Mouse (Mus musculus): ENCODE measurements around the gene Sod3. TPM values are rescaled to one million over a fixed set of nuclear protein-coding genes. Genes with fewer than 3 reads are reported as not detected.

The Sod3 gene
- total RNA-seq (2014; fragmentation: Nextera tagmentation) (not detected in 2 replicates), total RNA-seq (2017) (0.05 and 0.06 TPM in 2 replicates), polyA plus RNA-seq (2012) (not detected in 2 replicates)

GRCm38 (mm10) chr5:52363468-52364150, at the start of gene Sod3:
Gene Sod3 (plus strand): TSS chr5:52363791.
- ATAC-seq (ENCODE audit: extremely low read depth, insufficient number of reproducible peaks, low FRiP score, poor library complexity, severe bottlenecking) = no peak
- TF ChIP-seq TAL1 (conservative IDR thresholded peaks at IDR 0.05; ENCODE audit: low read depth, low read length) (no peak), GATA1 (IDR thresholded peaks at IDR 0.05; ENCODE audit: borderline replicate concordance, low read length) (no peak), GATA2 (IDR thresholded peaks at IDR 0.05; ENCODE audit: borderline replicate concordance, low read depth, low read length) (no peak), CTCF (IDR thresholded peaks at IDR 0.05; ENCODE audit: low read depth, low read length) (no peak), POLR2AphosphoS5 (IDR thresholded peaks at IDR 0.05; ENCODE audit: insufficient replicate concordance, low read depth, low read length) (no peak)
- no peak for DNase-seq (ENCODE audit: low spot score)
- H3K4me1 ChIP-seq (ENCODE audit: insufficient read depth, low read depth, low read length) = no peaks in the 10 kb centered on the region
- no peaks in the 10 kb centered on the region for H3K27me3 ChIP-seq (ENCODE audit: insufficient read depth, low read length)
- no peak within 1 kb of the TSS for H3K4me3 ChIP-seq (ENCODE audit: low read depth, low read length)
- H3K36me3 ChIP-seq (replicated peaks) = no peaks in the 10 kb centered on the region
- H3K9me3 ChIP-seq (replicated peaks) = peaks cover 44% of the 10 kb centered on the region

DNA sequence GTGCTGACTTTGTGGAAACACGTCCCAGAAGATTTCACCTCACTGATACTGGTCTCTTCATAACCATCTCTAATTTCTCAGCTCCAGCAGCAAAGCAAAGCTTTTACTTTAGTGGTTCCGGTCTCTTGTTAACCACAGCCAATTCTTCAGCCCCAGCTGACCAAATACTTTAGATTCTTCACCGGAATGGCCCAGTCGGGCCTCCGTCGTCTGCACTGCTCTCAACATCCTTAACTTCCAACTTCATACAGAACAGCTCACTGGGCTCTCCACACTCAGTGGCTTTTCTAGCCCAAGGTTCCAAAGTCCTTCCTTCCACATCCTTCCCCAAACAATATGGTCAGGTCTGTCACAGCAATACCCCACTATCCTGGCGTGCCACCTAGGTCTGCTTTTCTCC, 46.7 kb upstream of the Sod3 start:
- ATAC-seq (ENCODE audit: extremely low read depth, insufficient number of reproducible peaks, low FRiP score, poor library complexity, severe bottlenecking) = no peak
- no peak for DNase-seq (ENCODE audit: low spot score)
- H3K9me3 ChIP-seq (replicated peaks) = peaks cover 8% of the 10 kb centered on the region
- H3K36me3 ChIP-seq (replicated peaks) = no peaks in the 10 kb centered on the region
- no peaks in the 10 kb centered on the region for H3K4me1 ChIP-seq (ENCODE audit: insufficient read depth, low read depth, low read length)
- no peak overlapping the region for H3K4me3 ChIP-seq (ENCODE audit: low read depth, low read length)
- no peaks in the 10 kb centered on the region for H3K27me3 ChIP-seq (ENCODE audit: insufficient read depth, low read length)
- no peak for TF ChIP-seq POLR2AphosphoS5 (IDR thresholded peaks at IDR 0.05; ENCODE audit: insufficient replicate concordance, low read depth, low read length)
- TF ChIP-seq GATA1 (IDR thresholded peaks at IDR 0.05; ENCODE audit: borderline replicate concordance, low read length) = no peak
- TF ChIP-seq GATA2 (IDR thresholded peaks at IDR 0.05; ENCODE audit: borderline replicate concordance, low read depth, low read length) = no peak
- TF ChIP-seq CTCF (IDR thresholded peaks at IDR 0.05; ENCODE audit: low read depth, low read length) = no peak

DNA sequence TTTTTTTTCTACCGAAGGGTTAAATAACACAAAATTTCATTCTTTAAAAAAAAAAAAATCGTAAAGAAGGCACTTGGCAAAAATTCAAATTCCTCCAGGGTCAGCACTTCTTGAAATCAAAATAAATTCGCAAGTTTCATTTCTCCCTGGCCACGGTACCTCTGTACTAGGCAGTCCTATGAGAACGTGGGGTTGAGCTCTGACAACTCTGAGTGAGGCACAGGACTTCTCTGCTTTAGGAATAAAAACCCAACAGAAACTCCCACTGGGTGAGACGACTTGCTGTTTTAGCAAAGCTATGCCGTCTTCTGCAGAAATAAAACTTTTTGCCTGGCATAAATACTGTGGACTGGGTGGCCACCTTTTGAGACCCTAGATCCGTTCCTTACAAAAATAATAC, 44.1 kb upstream of the Sod3 start:
- ATAC-seq (ENCODE audit: extremely low read depth, insufficient number of reproducible peaks, low FRiP score, poor library complexity, severe bottlenecking) (no peak), DNase-seq (ENCODE audit: low spot score) (no peak)
- H3K9me3 ChIP-seq (replicated peaks) = peaks cover 10% of the 10 kb centered on the region
- H3K4me3 ChIP-seq (ENCODE audit: low read depth, low read length) = no peak overlapping the region
- TF ChIP-seq GATA1 (IDR thresholded peaks at IDR 0.05; ENCODE audit: borderline replicate concordance, low read length) (no peak), POLR2AphosphoS5 (IDR thresholded peaks at IDR 0.05; ENCODE audit: insufficient replicate concordance, low read depth, low read length) (no peak), TAL1 (conservative IDR thresholded peaks at IDR 0.05; ENCODE audit: low read depth, low read length) (no peak), CTCF (IDR thresholded peaks at IDR 0.05; ENCODE audit: low read depth, low read length) (no peak), GATA2 (IDR thresholded peaks at IDR 0.05; ENCODE audit: borderline replicate concordance, low read depth, low read length) (no peak)
- H3K4me1 ChIP-seq (ENCODE audit: insufficient read depth, low read depth, low read length) = no peaks in the 10 kb centered on the region
- no peaks in the 10 kb centered on the region for H3K27me3 ChIP-seq (ENCODE audit: insufficient read depth, low read length)
- H3K36me3 ChIP-seq (replicated peaks) = no peaks in the 10 kb centered on the region

GRCm38 (mm10) chr5:52332120-52332519, 31.5 kb upstream of the Sod3 start:
- Histone ChIP-seq H3K27me3 (ENCODE audit: insufficient read depth, low read length) (no peaks in the 10 kb centered on the region), H3K4me3 (ENCODE audit: low read depth, low read length) (no peak overlapping the region), H3K9me3 (replicated peaks) (peaks cover 3% of the 10 kb centered on the region; the same call in 1 of the 2 replicates), H3K36me3 (replicated peaks) (no peaks in the 10 kb centered on the region), H3K4me1 (ENCODE audit: insufficient read depth, low read depth, low read length) (no peaks in the 10 kb centered on the region)
- TF ChIP-seq POLR2AphosphoS5 (IDR thresholded peaks at IDR 0.05; ENCODE audit: insufficient replicate concordance, low read depth, low read length) = no peak
- no peak for TF ChIP-seq GATA1 (IDR thresholded peaks at IDR 0.05; ENCODE audit: borderline replicate concordance, low read length)
- no peak for TF ChIP-seq TAL1 (conservative IDR thresholded peaks at IDR 0.05; ENCODE audit: low read depth, low read length)
- no peak for TF ChIP-seq GATA2 (IDR thresholded peaks at IDR 0.05; ENCODE audit: borderline replicate concordance, low read depth, low read length)
- no peak for TF ChIP-seq CTCF (IDR thresholded peaks at IDR 0.05; ENCODE audit: low read depth, low read length)
- DNase-seq (ENCODE audit: low spot score) (no peak), ATAC-seq (ENCODE audit: extremely low read depth, insufficient number of reproducible peaks, low FRiP score, poor library complexity, severe bottlenecking) (no peak)

DNA sequence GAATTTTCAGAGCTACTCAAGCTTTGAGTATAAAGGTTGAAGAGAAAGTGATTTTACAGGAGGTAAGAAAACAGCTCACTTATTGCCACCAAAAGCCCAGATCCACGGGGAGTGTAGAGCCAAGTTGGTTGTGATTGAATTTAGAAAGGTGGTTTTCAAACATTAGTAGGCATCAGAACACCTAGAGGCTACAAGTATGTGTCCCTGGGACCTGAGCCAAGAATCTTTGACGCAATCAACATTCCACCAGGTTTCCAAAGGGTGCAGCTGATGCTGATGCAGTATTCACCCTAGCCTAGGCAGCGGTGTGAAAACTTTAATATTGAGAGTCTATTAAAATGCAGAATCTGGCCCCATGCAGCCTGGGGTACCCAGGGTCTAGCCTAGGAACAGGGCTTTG, 28.0 kb upstream of the Sod3 start:
- Histone ChIP-seq H3K4me1 (ENCODE audit: insufficient read depth, low read depth, low read length) (no peaks in the 10 kb centered on the region), H3K27me3 (ENCODE audit: insufficient read depth, low read length) (no peaks in the 10 kb centered on the region), H3K4me3 (ENCODE audit: low read depth, low read length) (no peak overlapping the region), H3K9me3 (replicated peaks) (peaks cover 2% of the 10 kb centered on the region), H3K36me3 (replicated peaks) (no peaks in the 10 kb centered on the region)
- ATAC-seq (ENCODE audit: extremely low read depth, insufficient number of reproducible peaks, low FRiP score, poor library complexity, severe bottlenecking) (no peak), DNase-seq (ENCODE audit: low spot score) (no peak)
- no peak for TF ChIP-seq GATA2 (IDR thresholded peaks at IDR 0.05; ENCODE audit: borderline replicate concordance, low read depth, low read length)
- TF ChIP-seq TAL1 (conservative IDR thresholded peaks at IDR 0.05; ENCODE audit: low read depth, low read length) = no peak
- no peak for TF ChIP-seq POLR2AphosphoS5 (IDR thresholded peaks at IDR 0.05; ENCODE audit: insufficient replicate concordance, low read depth, low read length)
- TF ChIP-seq CTCF (IDR thresholded peaks at IDR 0.05; ENCODE audit: low read depth, low read length) = no peak
- TF ChIP-seq GATA1 (IDR thresholded peaks at IDR 0.05; ENCODE audit: borderline replicate concordance, low read length) = no peak

DNA sequence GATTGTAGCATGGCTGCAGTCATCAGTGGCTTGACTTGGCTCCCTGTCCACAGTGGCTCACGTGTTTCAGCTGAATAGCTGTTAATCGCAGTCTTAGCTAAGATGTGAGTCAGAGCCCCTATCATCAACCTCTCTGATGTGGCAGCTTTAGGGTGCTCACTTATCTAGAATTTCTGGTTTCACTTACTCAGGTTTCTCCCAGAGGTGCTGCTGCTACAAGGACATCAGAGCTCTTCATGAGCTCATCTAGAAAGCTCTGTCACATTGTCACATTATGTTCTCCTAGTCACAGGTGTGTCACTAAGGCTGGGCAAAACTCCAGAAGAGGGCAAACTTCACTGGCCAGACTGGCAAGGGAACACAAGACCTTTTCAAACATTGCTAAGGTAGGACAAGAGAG, 24.5 kb upstream of the Sod3 start:
- Histone ChIP-seq H3K27me3 (ENCODE audit: insufficient read depth, low read length) (no peaks in the 10 kb centered on the region), H3K4me1 (ENCODE audit: insufficient read depth, low read depth, low read length) (no peaks in the 10 kb centered on the region), H3K36me3 (replicated peaks) (no peaks in the 10 kb centered on the region), H3K4me3 (ENCODE audit: low read depth, low read length) (no peak overlapping the region), H3K9me3 (replicated peaks) (peaks cover 11% of the 10 kb centered on the region)
- ATAC-seq (ENCODE audit: extremely low read depth, insufficient number of reproducible peaks, low FRiP score, poor library complexity, severe bottlenecking) = no peak
- DNase-seq (ENCODE audit: low spot score) = no peak
- TF ChIP-seq GATA1 (IDR thresholded peaks at IDR 0.05; ENCODE audit: borderline replicate concordance, low read length) (no peak), TAL1 (conservative IDR thresholded peaks at IDR 0.05; ENCODE audit: low read depth, low read length) (no peak), GATA2 (IDR thresholded peaks at IDR 0.05; ENCODE audit: borderline replicate concordance, low read depth, low read length) (no peak), POLR2AphosphoS5 (IDR thresholded peaks at IDR 0.05; ENCODE audit: insufficient replicate concordance, low read depth, low read length) (no peak), CTCF (IDR thresholded peaks at IDR 0.05; ENCODE audit: low read depth, low read length) (no peak)

Data from G1E (cell line).